Mouse (Mus musculus): ENCODE results near the gene Ctse.

The Ctse gene

GRCm38 (mm10) chr1:131702094-131702766, 64.1 kb downstream of the Ctse start:
- DNase-seq, result no peak

DNA sequence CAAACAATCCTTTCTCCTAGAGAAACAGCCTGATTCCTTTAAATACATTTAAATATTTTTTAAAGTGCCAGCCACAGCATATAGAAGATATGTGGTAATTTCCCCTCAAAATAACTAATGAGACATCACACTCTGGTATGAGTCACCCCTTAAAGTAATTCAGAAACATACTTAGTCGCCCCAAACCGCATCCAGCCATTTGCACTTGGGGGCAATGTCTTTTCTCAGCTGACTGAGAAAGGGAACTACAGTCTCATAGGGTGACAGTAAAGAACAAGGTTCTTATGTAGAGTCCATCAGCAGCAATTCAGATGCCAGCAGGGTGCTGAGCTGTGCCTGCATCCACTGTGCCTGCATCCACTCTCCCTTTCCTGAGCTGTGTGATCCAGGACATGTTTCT, 65.4 kb downstream of the Ctse start:
- no peak for DNase-seq

DNA sequence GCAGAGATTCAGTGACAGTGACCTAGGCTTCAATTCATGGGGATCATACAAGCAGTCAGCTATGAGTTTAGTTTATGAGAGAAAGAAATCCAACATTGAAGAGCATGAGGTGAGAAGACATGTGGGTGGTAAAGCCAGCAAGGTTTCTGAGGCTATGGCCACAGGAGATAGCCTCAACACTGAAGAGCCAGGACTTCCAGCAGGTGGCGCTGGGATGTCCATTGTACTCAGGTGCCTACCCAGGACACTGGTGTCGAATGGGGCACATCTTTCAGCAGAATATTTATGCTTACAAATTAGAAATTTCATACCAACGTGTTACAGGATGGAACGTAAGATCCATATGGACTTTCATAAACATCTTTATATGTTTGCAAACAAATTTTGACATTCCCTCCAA, 70.2 kb downstream of the Ctse start:
- peak; percentile 36 for DNase-seq

DNA sequence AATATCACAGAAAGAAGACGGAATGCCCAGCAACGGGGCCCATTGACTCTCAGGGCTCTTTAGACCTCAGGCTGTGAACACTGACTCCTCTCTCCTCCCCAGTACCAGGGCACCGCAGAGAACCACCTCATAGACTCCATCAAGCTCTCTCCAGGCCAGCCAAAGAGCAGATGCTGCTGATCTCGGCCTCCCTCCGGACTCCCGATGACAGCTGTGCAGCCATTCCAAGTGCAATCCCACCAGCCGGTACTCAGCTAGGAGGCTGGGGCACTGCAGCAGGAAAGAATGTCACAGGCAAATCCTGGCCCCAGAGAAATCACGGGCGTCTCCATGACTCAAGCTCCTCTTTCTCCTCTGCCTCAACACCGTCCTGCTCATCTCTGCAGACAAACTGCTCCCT, 73.4 kb downstream of the Ctse start:
- DNase-seq, result no peak

DNA sequence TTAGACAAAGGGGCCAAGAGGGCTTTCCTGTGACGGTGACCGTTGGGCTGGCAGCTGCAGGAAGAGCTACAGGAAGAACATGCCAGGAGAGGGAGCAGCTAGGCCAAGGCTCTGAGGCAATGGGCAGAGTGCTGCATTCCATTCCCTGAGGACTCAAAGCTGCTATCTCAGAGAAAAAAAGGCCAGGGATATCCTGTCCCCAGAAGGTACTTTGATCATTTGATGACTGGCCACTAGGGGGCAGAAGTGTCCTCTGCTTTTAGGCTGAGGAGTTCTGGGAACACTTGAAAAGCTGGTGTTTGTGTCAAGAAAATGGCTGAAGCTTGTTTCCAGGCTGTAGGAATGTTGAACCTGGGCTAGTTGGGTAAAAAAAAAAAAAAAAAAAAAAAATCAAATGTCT, 74.3 kb downstream of the Ctse start:
- peak; percentile 69 for DNase-seq

GRCm38 (mm10) chr1:131714388-131715337, 76.6 kb downstream of the Ctse start:
- DNase-seq, result no peak

DNA sequence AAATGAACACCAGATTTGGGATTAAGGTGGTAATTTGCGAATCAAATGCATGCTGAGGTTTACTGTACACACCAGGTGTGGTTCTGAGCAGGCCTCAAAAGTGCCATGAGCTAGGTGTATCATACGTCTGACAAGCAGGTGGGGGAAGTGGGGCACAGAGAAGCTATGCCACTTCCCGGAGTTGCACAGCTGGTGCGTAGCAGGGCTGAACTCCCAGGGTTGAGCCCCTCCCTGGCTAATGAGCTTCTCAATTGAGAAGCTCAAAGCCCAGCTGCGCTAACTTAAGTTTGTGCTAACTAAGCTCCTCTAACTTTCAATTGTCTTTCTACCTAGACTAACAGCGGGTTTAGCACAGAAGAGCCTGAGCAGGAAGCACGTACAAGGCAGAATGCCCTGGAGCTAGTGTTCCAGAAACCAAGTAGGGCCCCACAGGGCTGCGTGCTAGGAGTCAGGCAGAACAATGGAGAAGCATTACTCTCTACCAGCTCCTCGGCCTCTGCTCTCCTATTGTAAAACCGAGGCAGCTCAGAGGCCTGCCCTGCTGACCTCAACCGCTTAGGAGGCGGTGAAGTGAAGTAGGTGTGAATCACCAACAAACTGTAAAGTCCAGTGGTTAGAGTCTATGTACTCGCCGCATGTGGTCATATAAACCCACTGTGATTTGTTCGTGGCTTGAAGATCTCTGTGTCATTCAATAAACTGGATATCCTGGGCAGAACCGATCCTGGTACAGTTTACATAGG, 81.0 kb downstream of the Ctse start:
- DNase-seq, result no peak

DNA sequence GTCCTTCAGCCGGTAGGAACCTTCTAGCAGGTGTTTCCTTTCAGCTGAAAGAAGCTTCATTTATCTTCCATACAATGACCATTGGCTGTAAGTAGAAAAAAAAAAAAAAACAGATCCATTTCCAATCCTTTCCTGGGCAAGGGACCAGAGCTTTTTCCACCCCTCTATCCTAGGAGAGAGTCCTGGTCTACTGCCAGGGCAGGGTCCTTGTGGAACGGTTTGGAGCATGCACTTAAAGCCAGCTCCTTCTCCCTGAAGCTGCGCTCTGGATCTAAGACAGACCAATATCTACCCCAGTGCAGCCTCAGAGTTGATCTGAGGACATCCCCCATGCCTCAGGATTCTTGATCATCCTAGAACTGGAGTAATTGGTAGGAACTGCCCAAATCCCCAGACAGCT, 83.9 kb downstream of the Ctse start:
- DNase-seq, result no peak

DNA sequence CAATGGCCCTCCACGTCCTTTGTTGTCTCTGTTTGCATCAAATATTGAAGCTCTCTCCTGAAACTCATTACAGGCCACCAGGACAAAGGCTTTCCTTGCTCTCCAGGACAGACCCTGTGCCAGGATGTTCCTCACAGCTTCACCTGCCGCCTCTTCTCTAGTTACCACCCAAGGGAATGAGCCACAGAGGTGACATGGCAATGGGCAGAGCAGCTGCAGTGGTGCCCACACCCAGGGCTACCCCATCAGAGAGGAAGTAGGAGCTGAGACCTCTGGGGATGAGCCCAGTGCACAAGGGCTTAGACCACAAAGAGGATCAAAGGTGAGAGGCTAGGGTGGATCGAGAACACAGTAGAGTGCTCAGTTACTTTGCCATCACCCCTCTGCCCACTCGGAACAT, 85.4 kb downstream of the Ctse start:
- DNase-seq, result no peak
